Mouse (Mus musculus): ENCODE measurements at regions not wholly inside any gene's neighbourhood (a gene's known extent, or its start where the extent isn't known, plus 50 kb on each side); places are given as distances from the start of the nearest gene placed in this dataset.
A peak's percentile ranks its signal among the peaks of the same experiment; 100 is the strongest.

GRCm38 (mm10) chr2:107713706-107714105 is 423.3 kb downstream of the Kcna4 start:
- H3K4me1 ChIP-seq (ENCODE audit: control insufficient read depth, insufficient read depth, low read depth, low read length) = no peaks in the 10 kb centered on the region
- H3K4me2 ChIP-seq (ENCODE audit: low read length) = no peak overlapping the region
- H3K9me3 ChIP-seq (ENCODE audit: control insufficient read depth, low read length) = no peaks in the 10 kb centered on the region
- no peak overlapping the region for H3K4me3 ChIP-seq (ENCODE audit: low read length)
- no peak overlapping the region for H3K9ac ChIP-seq (ENCODE audit: low read depth, low read length)
- no peaks in the 10 kb centered on the region for H3K27me3 ChIP-seq (replicated peaks; ENCODE audit: control insufficient read depth, insufficient read depth, low read length)
- no peaks in the 10 kb centered on the region for H3K36me3 ChIP-seq (ENCODE audit: control insufficient read depth, insufficient read depth, low read length)
- no peak overlapping the region for H3K27ac ChIP-seq (ENCODE audit: low read depth, low read length)
- no peak for ATAC-seq

- Histone ChIP-seq H3K27ac (ENCODE audit: low read depth, low read length) (no peak overlapping the region), H3K36me3 (ENCODE audit: control insufficient read depth, insufficient read depth, low read length) (no peaks in the 10 kb centered on the region), H3K4me1 (ENCODE audit: control insufficient read depth, insufficient read depth, low read depth, low read length) (no peaks in the 10 kb centered on the region), H3K4me3 (ENCODE audit: low read length) (no peak overlapping the region), H3K9me3 (ENCODE audit: control insufficient read depth, low read length) (no peaks in the 10 kb centered on the region), H3K4me2 (ENCODE audit: low read length) (no peak overlapping the region), H3K9ac (ENCODE audit: low read depth, low read length) (no peak overlapping the region), H3K27me3 (replicated peaks; ENCODE audit: control insufficient read depth, insufficient read depth, low read length) (no peaks in the 10 kb centered on the region)
- no peak for ATAC-seq
- 74% methylated on average over 4 of the region's 4 CpGs for WGBS
These were observed 439.0 kb downstream of the Kcna4 start for GRCm38 (mm10) chr2:107729469-107729868.

- peak; percentile 45 for ATAC-seq
These were observed 443.9 kb downstream of the Kcna4 start for GRCm38 (mm10) chr2:107734291-107734690.

GRCm38 (mm10) chr2:107734703-107735102 is 444.3 kb downstream of the Kcna4 start:
- no peaks in the 10 kb centered on the region for H3K27me3 ChIP-seq (replicated peaks; ENCODE audit: control insufficient read depth, insufficient read depth, low read length)
- ATAC-seq = peak; percentile 37; the same call in 1 of the 2 replicates

More at GRCm38 (mm10) chr2:107734291-107734690, 443.9 kb downstream of the Kcna4 start:
- Histone ChIP-seq H3K27me3 (replicated peaks; ENCODE audit: control insufficient read depth, insufficient read depth, low read length) (no peaks in the 10 kb centered on the region), H3K9ac (ENCODE audit: low read depth, low read length) (no peak overlapping the region), H3K36me3 (ENCODE audit: control insufficient read depth, insufficient read depth, low read length) (no peaks in the 10 kb centered on the region), H3K4me3 (ENCODE audit: low read length) (no peak overlapping the region), H3K27ac (ENCODE audit: low read depth, low read length) (no peak overlapping the region), H3K4me1 (ENCODE audit: control insufficient read depth, insufficient read depth, low read depth, low read length) (no peaks in the 10 kb centered on the region), H3K4me2 (ENCODE audit: low read length) (no peak overlapping the region), H3K9me3 (ENCODE audit: control insufficient read depth, low read length) (no peaks in the 10 kb centered on the region)
- 43% methylated on average over 3 of the region's 3 CpGs for WGBS

More at GRCm38 (mm10) chr2:107734703-107735102, 444.3 kb downstream of the Kcna4 start:
- H3K36me3 ChIP-seq (ENCODE audit: control insufficient read depth, insufficient read depth, low read length) = no peaks in the 10 kb centered on the region
- no peak overlapping the region for H3K4me3 ChIP-seq (ENCODE audit: low read length)
- H3K27ac ChIP-seq (ENCODE audit: low read depth, low read length) = no peak overlapping the region
- H3K4me2 ChIP-seq (ENCODE audit: low read length) = no peak overlapping the region
- H3K9ac ChIP-seq (ENCODE audit: low read depth, low read length) = no peak overlapping the region
- no peaks in the 10 kb centered on the region for H3K9me3 ChIP-seq (ENCODE audit: control insufficient read depth, low read length)
- H3K4me1 ChIP-seq (ENCODE audit: control insufficient read depth, insufficient read depth, low read depth, low read length) = no peaks in the 10 kb centered on the region
